Comparison of ENCODE assay signal across 11 mouse cellular contexts in the genomic region with DNA sequence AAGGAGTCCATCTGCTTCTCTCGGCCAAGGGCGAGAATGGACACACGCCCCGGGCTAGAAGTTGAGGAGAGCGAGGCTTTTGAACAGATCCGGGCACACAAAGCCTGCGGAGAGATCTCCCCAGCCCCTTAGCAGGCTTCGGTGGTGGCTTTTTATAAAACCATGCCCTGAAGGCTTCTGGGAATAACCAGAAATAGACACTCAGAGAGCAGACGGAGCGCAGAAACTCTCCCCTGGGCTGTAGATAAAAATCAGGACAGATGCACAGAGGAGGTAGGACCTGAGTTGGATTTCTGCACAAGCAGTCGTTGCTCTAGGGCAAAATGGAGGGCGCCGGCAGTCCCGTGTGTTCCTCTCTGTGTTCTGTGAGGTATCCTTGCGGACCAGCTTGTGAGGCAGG. TPM values are rescaled to one million over a fixed set of nuclear protein-coding genes. Genes with fewer than 3 reads are reported as not detected.
DNase-seq lines count a peak whose midpoint lies in the region; ATAC-seq and TF ChIP-seq lines count a peak whose summit lies in the region.
"Had no signal": no experiment of that assay in that cellular context is flagged by ENCODE, and none has a peak within 500 bp of the region (broad histone marks: within the 10 kb centered on the region; RNA-seq: fewer than 3 reads in every experiment).

No protein-coding gene starts in this region.

- peaks cover 47% of the 10 kb centered on the region for H3K36me3 ChIP-seq in limb, embryonic 12.5 days
- H3K36me3 ChIP-seq in limb, embryonic 10.5 days, result peaks cover 24% of the 10 kb centered on the region
- peaks cover 11% of the 10 kb centered on the region; the same call in 1 of the 2 replicates for H3K36me3 ChIP-seq in hindbrain, embryonic 14.5 days (replicated peaks; ENCODE audit: control insufficient read depth, insufficient read depth)
- H3K36me3 ChIP-seq in neural tube, embryonic 13.5 days, result peaks cover 14% of the 10 kb centered on the region

- peak; percentile 89 for ATAC-seq in frontal cortex, adult (ENCODE audit: low TSS enrichment)
- no peak for ATAC-seq in limb, embryonic 12.5 days (ENCODE audit: insufficient number of reproducible peaks, insufficient read depth, low FRiP score, low TSS enrichment, low read depth)
- ATAC-seq in hindbrain, embryonic 14.5 days (ENCODE audit: low FRiP score), result no peak
- no peak for ATAC-seq in neural tube, embryonic 13.5 days (ENCODE audit: low read depth)

- H3K9ac ChIP-seq in limb, embryonic 12.5 days (replicated peaks), result no peak overlapping the region
- 0 out of 2 replicates have a peak overlapping the region, but pooled peaks have one; percentile 11 for H3K9ac ChIP-seq in hindbrain, embryonic 14.5 days
- peak overlapping the region; percentile 41; the same call in 1 of the 2 replicates for H3K9ac ChIP-seq in neural tube, embryonic 13.5 days
- H3K9ac ChIP-seq: forebrain, embryonic 12.5 days had no signal

- 76% methylated on average over 15 of the region's 15 CpGs for WGBS in limb, embryonic 12.5 days
- WGBS in limb, embryonic 10.5 days, result 81% methylated on average over 15 of the region's 15 CpGs
- WGBS in hindbrain, embryonic 14.5 days, result 55% methylated on average over 15 of the region's 15 CpGs
- 49% methylated on average over 15 of the region's 15 CpGs for WGBS in neural tube, embryonic 13.5 days
- 85% methylated on average over 15 of the region's 15 CpGs for WGBS in lung, adult 2 months

- TF ChIP-seq CTCF in lung, adult 2 months (IDR thresholded peaks at IDR 0.05; ENCODE audit: insufficient read depth, low read length), result no peak

- H3K27me3 ChIP-seq in limb, embryonic 12.5 days, result no peaks in the 10 kb centered on the region
- no peaks in the 10 kb centered on the region for H3K27me3 ChIP-seq in limb, embryonic 10.5 days (ENCODE audit: low read depth, poor library complexity, severe bottlenecking)
- H3K27me3 ChIP-seq in hindbrain, embryonic 14.5 days (ENCODE audit: control insufficient read depth, insufficient read depth, low read length), result no peaks in the 10 kb centered on the region
- no peaks in the 10 kb centered on the region for H3K27me3 ChIP-seq in neural tube, embryonic 13.5 days
- H3K27me3 ChIP-seq: forebrain, embryonic 12.5 days had no signal

- no peak overlapping the region for H3K4me2 ChIP-seq in limb, embryonic 12.5 days
- no peak overlapping the region for H3K4me2 ChIP-seq in hindbrain, embryonic 14.5 days (replicated peaks)
- no peak overlapping the region for H3K4me2 ChIP-seq in neural tube, embryonic 13.5 days
- H3K4me2 ChIP-seq: forebrain, embryonic 12.5 days had no signal

- no peak for TF ChIP-seq POLR2A in lung, adult 2 months (IDR thresholded peaks at IDR 0.05; ENCODE audit: borderline replicate concordance, extremely low read depth, low read depth, low read length)

- H3K27ac ChIP-seq in limb, embryonic 12.5 days, result 0 out of 2 replicates have a peak overlapping the region, but pooled peaks have one; percentile 3
- H3K27ac ChIP-seq in limb, embryonic 10.5 days, result no peak overlapping the region
- H3K27ac ChIP-seq in hindbrain, embryonic 14.5 days, result peak overlapping the region; percentile 26; the same call in 1 of the 2 replicates
- H3K27ac ChIP-seq in neural tube, embryonic 13.5 days (replicated peaks), result peak overlapping the region; percentile 65
- H3K27ac ChIP-seq: forebrain, embryonic 12.5 days had no signal

- 0 out of 2 replicates have a peak, but pooled peaks cover 4% of the 10 kb centered on the region for H3K9me3 ChIP-seq in limb, embryonic 12.5 days
- H3K9me3 ChIP-seq in limb, embryonic 10.5 days (replicated peaks), result no peaks in the 10 kb centered on the region
- H3K9me3 ChIP-seq in hindbrain, embryonic 14.5 days (ENCODE audit: control insufficient read depth, low read length), result no peaks in the 10 kb centered on the region
- H3K9me3 ChIP-seq in neural tube, embryonic 13.5 days, result no peaks in the 10 kb centered on the region
- H3K9me3 ChIP-seq: forebrain, embryonic 12.5 days had no signal

- no peak for DNase-seq in frontal cortex, postnatal 10 days (ENCODE audit: low spot score in 2 of 2)
- no peak for DNase-seq in limb, embryonic 10.5 days (ENCODE audit: low spot score)
- DNase-seq in hindbrain, embryonic 14.5 days (ENCODE audit: low spot score), result no peak
- DNase-seq in testis, postnatal 14 days (ENCODE audit: low spot score), result no peak
- no peak for DNase-seq in lung, adult 2 months
- DNase-seq: gastrocnemius, postnatal 36 days; kidney, adult 18-20 months had no signal

- no peaks in the 10 kb centered on the region for H3K4me1 ChIP-seq in limb, embryonic 12.5 days (replicated peaks)
- no peaks in the 10 kb centered on the region for H3K4me1 ChIP-seq in limb, embryonic 10.5 days
- H3K4me1 ChIP-seq in hindbrain, embryonic 14.5 days (replicated peaks; ENCODE audit: control insufficient read depth, insufficient read depth, low read length), result peaks cover 12% of the 10 kb centered on the region
- H3K4me1 ChIP-seq in neural tube, embryonic 13.5 days (replicated peaks), result peaks cover 19% of the 10 kb centered on the region
- no peaks in the 10 kb centered on the region for H3K4me1 ChIP-seq in lung, adult 2 months (ENCODE audit: control insufficient read depth, insufficient read depth, low read length)
- H3K4me1 ChIP-seq: forebrain, embryonic 12.5 days had no signal

- H3K4me3 ChIP-seq in limb, embryonic 12.5 days (replicated peaks), result no peak overlapping the region
- no peak overlapping the region for H3K4me3 ChIP-seq in limb, embryonic 10.5 days
- no peak overlapping the region for H3K4me3 ChIP-seq in hindbrain, embryonic 14.5 days (replicated peaks; ENCODE audit: low read length)
- no peak overlapping the region for H3K4me3 ChIP-seq in neural tube, embryonic 13.5 days
- no peak overlapping the region for H3K4me3 ChIP-seq in lung, adult 2 months (replicated peaks; ENCODE audit: extremely low read depth, low read depth, low read length)
- H3K4me3 ChIP-seq: forebrain, embryonic 12.5 days had no signal

RNA-seq across cellular contexts. Expression of a gene that starts 20.5 kb away (rescaled TPM):
- polyA plus RNA-seq in limb, embryonic 12.5 days (2016; fragmentation: Nextera tagmentation; extraction: Ambion mirVana), result 9.7 and 10.9 TPM in 2 replicates
- 8.1 and 8.6 TPM in 2 replicates for polyA plus RNA-seq in limb, embryonic 10.5 days (2016; fragmentation: Nextera tagmentation; extraction: Ambion mirVana)
- polyA plus RNA-seq in hindbrain, embryonic 14.5 days (2014; fragmentation: Nextera tagmentation; extraction: Ambion mirVana), result 6.8 and 6.9 TPM in 2 replicates
- 7.4 and 8.0 TPM in 2 replicates for polyA plus RNA-seq in neural tube, embryonic 13.5 days (2015; fragmentation: Nextera tagmentation; extraction: Ambion mirVana)
- polyA plus RNA-seq in lung, adult 2 months (2012; rRNA removed), result 35.6 and 41.0 TPM in 2 replicates

RNA-seq across cellular contexts. Expression of a gene that starts 33.0 kb away (rescaled TPM):
- polyA plus RNA-seq in limb, embryonic 12.5 days (2016; fragmentation: Nextera tagmentation; extraction: Ambion mirVana), result 3.4 and 4.1 TPM in 2 replicates
- 0.44 and 0.75 TPM in 2 replicates for polyA plus RNA-seq in limb, embryonic 10.5 days (2016; fragmentation: Nextera tagmentation; extraction: Ambion mirVana)
- 0.30 and 0.58 TPM in 2 replicates for polyA plus RNA-seq in hindbrain, embryonic 14.5 days (2014; fragmentation: Nextera tagmentation; extraction: Ambion mirVana)
- polyA plus RNA-seq in neural tube, embryonic 13.5 days (2015; fragmentation: Nextera tagmentation; extraction: Ambion mirVana), result 0.66 and 0.73 TPM in 2 replicates
- 1.9 and 3.7 TPM in 2 replicates for polyA plus RNA-seq in lung, adult 2 months (2012; rRNA removed)

RNA-seq across cellular contexts. Expression of a gene that starts 51.5 kb away (rescaled TPM):
- 2,166 and 2,360 TPM in 2 replicates for polyA plus RNA-seq in limb, embryonic 12.5 days (2016; fragmentation: Nextera tagmentation; extraction: Ambion mirVana)
- polyA plus RNA-seq in limb, embryonic 10.5 days (2016; fragmentation: Nextera tagmentation; extraction: Ambion mirVana), result 1,855 and 1,993 TPM in 2 replicates
- 5,273 and 5,278 TPM in 2 replicates for polyA plus RNA-seq in hindbrain, embryonic 14.5 days (2014; fragmentation: Nextera tagmentation; extraction: Ambion mirVana)
- 6,082 and 6,118 TPM in 2 replicates for polyA plus RNA-seq in neural tube, embryonic 13.5 days (2015; fragmentation: Nextera tagmentation; extraction: Ambion mirVana)
- 18.8 and 38.6 TPM in 2 replicates for polyA plus RNA-seq in lung, adult 2 months (2012; rRNA removed)

Comparison
In these comparisons a context has a peak if more than half of its experiments do, and no peak if none do; other contexts are left out.
1. RNA of a gene that starts 51.5 kb away (polyA plus RNA-seq): 6,082 to 6,118 TPM in neural tube, embryonic 13.5 days, 5,273 to 5,278 TPM in hindbrain, embryonic 14.5 days, 2,166 to 2,360 TPM in limb, embryonic 12.5 days and 1,855 to 1,993 TPM in limb, embryonic 10.5 days; 18.8 to 38.6 TPM in lung, adult 2 months; every median in the first group is over 10 times any median in the second.